Mouse (Mus musculus): ENCODE results near the gene Dnase1l3.

GRCm38 (mm10) chr14:7978183-7978582, 16.2 kb downstream of the Dnase1l3 start:
- TF ChIP-seq CTCF (IDR thresholded peaks at IDR 0.05) (no peak), EP300 (IDR thresholded peaks at IDR 0.05; ENCODE audit: insufficient read depth, low read depth, low read length) (no peak), POLR2A (IDR thresholded peaks at IDR 0.05; ENCODE audit: insufficient read depth, low read depth, low read length) (no peak)
